Comparison of ENCODE assay signal across 8 mouse cellular contexts in genomic region chr11:108890544-108890943, GRCm38 (mm10). TPM values are rescaled to one million over a fixed set of nuclear protein-coding genes. Genes with fewer than 3 reads are reported as not detected.
A peak's percentile ranks its signal among the peaks of the same experiment; 100 is the strongest.
DNase-seq lines count a peak whose midpoint lies in the region; ATAC-seq and TF ChIP-seq lines count a peak whose summit lies in the region.

No protein-coding gene starts in this region.

- H3K4me3 ChIP-seq in kidney, embryonic 16.5 days (ENCODE audit: low read length): peak overlapping the region; percentile 38
- peak overlapping the region; percentile 51 for H3K4me3 ChIP-seq in forebrain, embryonic 10.5 days
- no peak overlapping the region for H3K4me3 ChIP-seq in intestine, postnatal 0 days (ENCODE audit: low read depth, low read length)
- peak overlapping the region; percentile 23 for H3K4me3 ChIP-seq in neural tube, embryonic 12.5 days

- H3K4me1 ChIP-seq in kidney, embryonic 16.5 days (ENCODE audit: insufficient read depth, low read length): peaks cover 40% of the 10 kb centered on the region
- H3K4me1 ChIP-seq in forebrain, embryonic 10.5 days: peaks cover 80% of the 10 kb centered on the region
- no peaks in the 10 kb centered on the region for H3K4me1 ChIP-seq in intestine, postnatal 0 days (replicated peaks; ENCODE audit: control insufficient read depth, insufficient read depth, low read length)
- H3K4me1 ChIP-seq in neural tube, embryonic 12.5 days: peaks cover 36% of the 10 kb centered on the region

- no peak for TF ChIP-seq CTCF in intestine, postnatal 0 days (IDR thresholded peaks at IDR 0.05; ENCODE audit: low read depth)

- no peak for DNase-seq in kidney, postnatal 25 days
- DNase-seq in forebrain, embryonic 10.5 days (ENCODE audit: extremely low spot score, low spot score): no peak
- DNase-seq in adrenal gland, postnatal 36 days: no peak
- DNase-seq in thymus, adult 18-20 months: no peak
- no peak for DNase-seq in gastrocnemius, postnatal 10 days

- no peak for ATAC-seq in kidney, embryonic 16.5 days (ENCODE audit: low FRiP score, low TSS enrichment)
- ATAC-seq in intestine, postnatal 0 days: no peak
- ATAC-seq in neural tube, embryonic 12.5 days (ENCODE audit: low FRiP score, low read depth): no peak; the same call in 1 of the 2 replicates

- no peaks in the 10 kb centered on the region for H3K9me3 ChIP-seq in kidney, embryonic 16.5 days (ENCODE audit: low read length)
- 0 out of 2 replicates have a peak, but pooled peaks cover 4% of the 10 kb centered on the region for H3K9me3 ChIP-seq in forebrain, embryonic 10.5 days
- no peaks in the 10 kb centered on the region for H3K9me3 ChIP-seq in intestine, postnatal 0 days (ENCODE audit: control insufficient read depth)
- H3K9me3 ChIP-seq in neural tube, embryonic 12.5 days: no peaks in the 10 kb centered on the region

- peak overlapping the region; percentile 70 for H3K4me2 ChIP-seq in kidney, embryonic 16.5 days (replicated peaks; ENCODE audit: low read depth, low read length)
- H3K4me2 ChIP-seq in intestine, postnatal 0 days (replicated peaks; ENCODE audit: low read depth): peak overlapping the region; percentile 53; the same call in 1 of the 2 replicates
- H3K4me2 ChIP-seq in neural tube, embryonic 12.5 days (replicated peaks): peak overlapping the region; percentile 64

- H3K27ac ChIP-seq in kidney, embryonic 16.5 days (ENCODE audit: low read length): 0 out of 2 replicates have a peak overlapping the region, but pooled peaks have one; percentile 18
- peak overlapping the region; percentile 85 for H3K27ac ChIP-seq in forebrain, embryonic 10.5 days
- no peak overlapping the region for H3K27ac ChIP-seq in intestine, postnatal 0 days (ENCODE audit: low read depth, low read length)
- no peak overlapping the region for H3K27ac ChIP-seq in neural tube, embryonic 12.5 days

- H3K36me3 ChIP-seq in kidney, embryonic 16.5 days (ENCODE audit: insufficient read depth, low read length): no peaks in the 10 kb centered on the region
- no peaks in the 10 kb centered on the region for H3K36me3 ChIP-seq in forebrain, embryonic 10.5 days (replicated peaks)
- no peaks in the 10 kb centered on the region for H3K36me3 ChIP-seq in intestine, postnatal 0 days (ENCODE audit: control insufficient read depth, insufficient read depth)
- no peaks in the 10 kb centered on the region for H3K36me3 ChIP-seq in neural tube, embryonic 12.5 days

- WGBS in kidney, embryonic 16.5 days: 25% methylated on average over 16 of the region's 16 CpGs
- 18% methylated on average over 16 of the region's 16 CpGs for whole genome bisulfite sequencing in forebrain, embryonic 10.5 days
- 58% methylated on average over 16 of the region's 16 CpGs for WGBS in intestine, postnatal 0 days
- 24% methylated on average over 16 of the region's 16 CpGs for WGBS in neural tube, embryonic 12.5 days

- H3K27me3 ChIP-seq in kidney, embryonic 16.5 days (ENCODE audit: insufficient read depth, low read length): no peaks in the 10 kb centered on the region
- H3K27me3 ChIP-seq in forebrain, embryonic 10.5 days (ENCODE audit: poor library complexity, severe bottlenecking): peaks cover 72% of the 10 kb centered on the region
- no peaks in the 10 kb centered on the region for H3K27me3 ChIP-seq in intestine, postnatal 0 days (replicated peaks; ENCODE audit: control insufficient read depth, insufficient read depth, low read length)
- H3K27me3 ChIP-seq in neural tube, embryonic 12.5 days (replicated peaks): no peaks in the 10 kb centered on the region

- H3K9ac ChIP-seq in kidney, embryonic 16.5 days (replicated peaks; ENCODE audit: low read length): peak overlapping the region; percentile 63; the same call in 1 of the 2 replicates
- H3K9ac ChIP-seq in intestine, postnatal 0 days (ENCODE audit: low read depth, low read length): no peak overlapping the region
- no peak overlapping the region for H3K9ac ChIP-seq in neural tube, embryonic 12.5 days

RNA-seq across cellular contexts. Expression of gene Axin2, which starts 29.6 kb away (rescaled TPM):
- 4.7 and 5.7 TPM in 2 replicates for polyA plus RNA-seq in kidney, embryonic 16.5 days (2015; fragmentation: Nextera tagmentation; extraction: Ambion mirVana)
- polyA plus RNA-seq in forebrain, embryonic 10.5 days (2016; fragmentation: Nextera tagmentation; extraction: Ambion mirVana): 12.8 and 14.3 TPM in 2 replicates
- polyA plus RNA-seq in intestine, postnatal 0 days (2015; fragmentation: Nextera tagmentation; extraction: Ambion mirVana): 3.1 and 3.8 TPM in 2 replicates
- polyA plus RNA-seq in neural tube, embryonic 12.5 days (2016; fragmentation: Nextera tagmentation; extraction: Ambion mirVana): 13.6 and 15.4 TPM in 2 replicates
- 10 to 100 TPM; 34.0 to 38.0 TPM for total RNA-seq in adrenal gland, postnatal 36 days (2021)
- total RNA-seq in gastrocnemius, postnatal 10 days (2021): 10 to 100 TPM; 10.8 to 18.6 TPM

Comparison
In these comparisons a context has a peak if more than half of its experiments do, and no peak if none do; other contexts are left out.
1. H3K27ac ChIP-seq: peak in kidney, embryonic 16.5 days (single experiment) and forebrain, embryonic 10.5 days (single experiment); none in intestine, postnatal 0 days (single experiment) and neural tube, embryonic 12.5 days (single experiment).
2. Peak in every context shown above with its lines, with median percentiles within 50 percentile points of each other: H3K4me2 ChIP-seq.